Mouse (Mus musculus) MEL (cell line): ENCODE data around the gene Safb2. TPM values are rescaled to one million over a fixed set of nuclear protein-coding genes. Genes with fewer than 3 reads are reported as not detected.

Experiments
- DNase-seq: peaks from one replicate; pipeline ENCODE4 v3.0.0; 2011; ENCODE audit warnings: low read depth, low spot score
- H3K27ac ChIP-seq: 2 replicates; pipeline ENCODE4 v1.5.1; 2012; ENCODE audit warnings: low read depth, mild to moderate bottlenecking, control low read depth, low read length, moderate library complexity; ENCODE audit not compliant: control insufficient read depth
- H3K27me3 ChIP-seq, 2 experiments: fragments of 150-350 bp in 1 of 2; sonication (generic) in 1 of 2; 2 replicates each; pipeline ENCODE4 v1.6.1; 2012; ENCODE audit warnings: low read length in 2 of 2, mild to moderate bottlenecking in 2 of 2, improper control_type of control experiment in 1 of 2, moderate library complexity in 1 of 2; ENCODE audit not compliant: insufficient read depth in 2 of 2, control insufficient read depth in 1 of 2
- H3K36me3 ChIP-seq, 2 experiments: 2 replicates each; pipeline ENCODE4 v1.6.1; 2012 to 2014; ENCODE audit warnings: low read length in 2 of 2, improper control_type of control experiment in 1 of 2, inconsistent platforms in 1 of 2, mild to moderate bottlenecking in 1 of 2; ENCODE audit not compliant: insufficient read depth in 2 of 2, control insufficient read depth in 1 of 2
- H3K4me1 ChIP-seq, 2 experiments: fragments of 150-350 bp in 1 of 2; sonication (generic) in 1 of 2; 2 replicates each; pipeline ENCODE4 v1.6.1; 2012; ENCODE audit warnings: low read length in 2 of 2, improper control_type of control experiment in 1 of 2, mild to moderate bottlenecking in 1 of 2; ENCODE audit not compliant: insufficient read depth in 2 of 2, control insufficient read depth in 1 of 2
- H3K4me3 ChIP-seq, 2 experiments: fragments of 150-350 bp in 1 of 2; sonication (generic) in 1 of 2; 2 replicates each; pipeline ENCODE4 v1.5.1; 2012; ENCODE audit warnings: low read depth in 2 of 2, low read length in 2 of 2, mild to moderate bottlenecking in 2 of 2, moderate library complexity in 2 of 2, control low read depth in 1 of 2, improper control_type of control experiment in 1 of 2; ENCODE audit not compliant: control insufficient read depth in 1 of 2, insufficient read depth in 1 of 2
- H3K79me2 ChIP-seq: 2 replicates; pipeline ENCODE4 v1.6.1; 2012; ENCODE audit warnings: mild to moderate bottlenecking, low read length, moderate library complexity; ENCODE audit not compliant: control insufficient read depth, poor library complexity, insufficient read depth
- H3K9ac ChIP-seq: 2 replicates; pipeline ENCODE4 v1.6.1; 2012; ENCODE audit warnings: low read depth, mild to moderate bottlenecking, control low read depth, low read length, moderate library complexity; ENCODE audit not compliant: control insufficient read depth, poor library complexity, severe bottlenecking
- H3K9me3 ChIP-seq: fragments of 150-350 bp; sonication (generic); replicated peaks from 2 replicates; pipeline ENCODE4 v1.6.1; 2012; ENCODE audit warnings: mild to moderate bottlenecking, low read length, improper control_type of control experiment, moderate library complexity; ENCODE audit not compliant: insufficient read depth
- BHLHE40 ChIP-seq: IDR thresholded peaks from 2 replicates; pipeline ENCODE4 v1.6.1; 2012; ENCODE audit warnings: low read depth, mild to moderate bottlenecking, inconsistent platforms, low read length, improper control_type of control experiment, borderline replicate concordance
- CHD1 ChIP-seq: IDR thresholded peaks from 2 replicates; pipeline ENCODE4 v1.6.1; 2012; ENCODE audit warnings: low read depth, mild to moderate bottlenecking, inconsistent platforms, low read length, improper control_type of control experiment
- E2F4 ChIP-seq: IDR thresholded peaks from 2 replicates; pipeline ENCODE4 v1.6.1; 2011; ENCODE audit warnings: low read depth, low read length, improper control_type of control experiment, borderline replicate concordance
- ELF1 ChIP-seq: IDR thresholded peaks from 2 replicates; pipeline ENCODE4 v1.6.1; 2014; ENCODE audit warnings: low read depth, mild to moderate bottlenecking, inconsistent platforms, low read length, improper control_type of control experiment, moderate library complexity
- EP300 ChIP-seq, 2 experiments: IDR thresholded peaks; 2 replicates each; pipeline ENCODE4 v1.6.1; 2011; ENCODE audit warnings: improper control_type of control experiment in 2 of 2, low read length in 2 of 2, low read depth in 1 of 2, mild to moderate bottlenecking in 1 of 2
- GABPA ChIP-seq: IDR thresholded peaks from 2 replicates; pipeline ENCODE4 v1.6.1; 2012; ENCODE audit warnings: low read depth, mild to moderate bottlenecking, inconsistent platforms, low read length, improper control_type of control experiment, moderate library complexity
- JUND ChIP-seq: IDR thresholded peaks from 2 replicates; pipeline ENCODE4 v1.6.1; 2011; ENCODE audit warnings: low read depth, mild to moderate bottlenecking, improper control_type of control experiment, low read length
- KAT2A ChIP-seq: conservative IDR thresholded peaks from 2 replicates; pipeline ENCODE4 v1.6.1; 2012; ENCODE audit warnings: low read depth, low read length, improper control_type of control experiment, inconsistent platforms
- MAFK ChIP-seq: IDR thresholded peaks from 2 replicates; pipeline ENCODE4 v1.6.1; 2011; ENCODE audit warnings: low read depth, mild to moderate bottlenecking, low read length, improper control_type of control experiment, borderline replicate concordance
- MYB ChIP-seq: IDR thresholded peaks from 2 replicates; pipeline ENCODE4 v1.6.1; 2011; ENCODE audit warnings: mild to moderate bottlenecking, low read depth, low read length, improper control_type of control experiment
- MYC ChIP-seq: IDR thresholded peaks from 2 replicates; pipeline ENCODE4 v1.6.1; 2011; ENCODE audit warnings: low read depth, mild to moderate bottlenecking, low read length, improper control_type of control experiment, moderate library complexity
- NELFE ChIP-seq: IDR thresholded peaks from 2 replicates; pipeline ENCODE4 v1.6.1; 2011; ENCODE audit warnings: low read depth, low read length, improper control_type of control experiment
- NRF1 ChIP-seq: IDR thresholded peaks from 2 replicates; pipeline ENCODE4 v1.6.1; 2014; ENCODE audit warnings: low read depth, mild to moderate bottlenecking, inconsistent platforms, low read length, improper control_type of control experiment, moderate library complexity; ENCODE audit not compliant: poor library complexity, insufficient read depth, severe bottlenecking
- POLR2AphosphoS5 ChIP-seq: IDR thresholded peaks from 2 replicates; pipeline ENCODE4 v1.6.1; 2012; ENCODE audit warnings: low read depth, borderline replicate concordance, mild to moderate bottlenecking, inconsistent platforms, low read length, moderate library complexity, mixed read lengths
- RAD21 ChIP-seq: IDR thresholded peaks from 2 replicates; pipeline ENCODE4 v1.6.1; 2011; ENCODE audit warnings: mild to moderate bottlenecking, low read depth, low read length, improper control_type of control experiment
- SIN3A ChIP-seq: IDR thresholded peaks from 2 replicates; pipeline ENCODE4 v1.6.1; 2012; ENCODE audit warnings: low read length, improper control_type of control experiment, inconsistent platforms
- SMC3 ChIP-seq: IDR thresholded peaks from 2 replicates; pipeline ENCODE4 v1.6.1; 2011; ENCODE audit warnings: low read depth, low read length, improper control_type of control experiment
- TAL1 ChIP-seq: IDR thresholded peaks from 2 replicates; pipeline ENCODE4 v1.6.1; 2012; ENCODE audit warnings: mild to moderate bottlenecking, inconsistent platforms, low read length, moderate library complexity, mixed read lengths
- TCF12 ChIP-seq: IDR thresholded peaks from 2 replicates; pipeline ENCODE4 v1.6.1; 2014; ENCODE audit warnings: low read depth, mild to moderate bottlenecking, inconsistent platforms, low read length, improper control_type of control experiment, moderate library complexity
- UBTF ChIP-seq: IDR thresholded peaks from 2 replicates; pipeline ENCODE4 v1.6.1; 2012; ENCODE audit warnings: low read depth, mild to moderate bottlenecking, inconsistent platforms, low read length, improper control_type of control experiment, moderate library complexity, borderline replicate concordance; ENCODE audit not compliant: insufficient read depth
- USF1 ChIP-seq: IDR thresholded peaks from 2 replicates; pipeline ENCODE4 v1.6.1; 2014; ENCODE audit warnings: low read depth, mild to moderate bottlenecking, inconsistent platforms, low read length, improper control_type of control experiment, moderate library complexity
- USF2 ChIP-seq, 2 experiments: IDR thresholded peaks; 2 replicates each; pipeline ENCODE4 v1.6.1; 2011 to 2012; ENCODE audit warnings: improper control_type of control experiment in 2 of 2, low read length in 2 of 2, borderline replicate concordance in 1 of 2, inconsistent platforms in 1 of 2, low read depth in 1 of 2, mild to moderate bottlenecking in 1 of 2; ENCODE audit not compliant: insufficient read depth in 1 of 2
- ZKSCAN1 ChIP-seq: IDR thresholded peaks from 2 replicates; pipeline ENCODE4 v1.6.1; 2012; ENCODE audit warnings: low read depth, mild to moderate bottlenecking, inconsistent platforms, low read length, improper control_type of control experiment, moderate library complexity
- ZMIZ1 ChIP-seq: IDR thresholded peaks from 2 replicates; pipeline ENCODE4 v1.6.1; 2012; ENCODE audit warnings: low read depth, mild to moderate bottlenecking, inconsistent platforms, low read length, improper control_type of control experiment, moderate library complexity
- ZNF384 ChIP-seq: IDR thresholded peaks from 2 replicates; pipeline ENCODE4 v1.6.1; 2012; ENCODE audit warnings: low read depth, mild to moderate bottlenecking, inconsistent platforms, low read length, improper control_type of control experiment
- polyA plus RNA-seq, 2 experiments: library from polyadenylated mRNA; stranded (reverse) in 1 of 2; unstranded in 1 of 2; fragments of >175 nt in 1 of 2; fragments of >200 nt in 1 of 2; gene quantifications; 2 replicates each; pipeline versions ENCODE4 v1.2.1 to v1.2.4; 2012; ENCODE audit warnings: low replicate concordance in 2 of 2, low read depth in 1 of 2; ENCODE audit not compliant: insufficient read length in 2 of 2, insufficient read depth in 1 of 2, missing spikeins in 1 of 2
- total RNA-seq: library from RNA; depleted of rRNA; stranded (reverse); fragments of 300-350 nt; gene quantifications from 2 replicates; pipeline ENCODE4 v1.2.3, GENCODE M21; 2012

Gene Safb2
- total and polyA plus RNA-seq, 3 experiments: 61.6 to 741 (median 217) TPM

- Histone ChIP-seq H3K4me1 (no peaks in the 10 kb centered on the region), H3K27ac (no peak overlapping the region), H3K27me3 (no peaks in the 10 kb centered on the region), H3K9ac (no peak overlapping the region), H3K36me3 (no peaks in the 10 kb centered on the region), H3K79me2 (no peaks in the 10 kb centered on the region), H3K9me3 (no peaks in the 10 kb centered on the region), H3K4me3 (no peak overlapping the region)
- TF ChIP-seq SIN3A (no peak), ELF1 (no peak), SMC3 (no peak), UBTF (no peak), GABPA (no peak), NELFE (no peak), EP300 (IDR thresholded peaks at IDR 0.05; ENCODE audit: low read depth in 1 of 2, low read length in 2 of 2) (no peak), BHLHE40 (no peak), MYB (no peak), MYC (no peak), E2F4 (no peak)
- DNase-seq: no peak
Observed at GRCm38 (mm10) chr17:56551841-56552581, 32.4 kb downstream of the Safb2 start.

GRCm38 (mm10) chr17:56550784-56551475, 33.5 kb downstream of the Safb2 start:
- DNase-seq: no peak
- TF ChIP-seq KAT2A: no peak
- no peak for TF ChIP-seq GABPA
- TF ChIP-seq NRF1: no peak
- TF ChIP-seq TCF12: no peak
- no peak for TF ChIP-seq E2F4
- no peak for TF ChIP-seq ZMIZ1
- no peak for TF ChIP-seq UBTF
- no peak for TF ChIP-seq USF2 (IDR thresholded peaks at IDR 0.05; ENCODE audit: borderline replicate concordance in 1 of 2, insufficient read depth in 1 of 2, low read depth in 1 of 2, low read length in 2 of 2)
- TF ChIP-seq USF1: no peak
- no peak for TF ChIP-seq MAFK
- TF ChIP-seq TAL1: no peak
- no peak for TF ChIP-seq JUND
- TF ChIP-seq ZKSCAN1: no peak
- TF ChIP-seq POLR2AphosphoS5: no peak
- no peak for TF ChIP-seq CHD1
- TF ChIP-seq RAD21: no peak
- no peak for TF ChIP-seq ZNF384
- TF ChIP-seq, all 39 proteins: peak for 0

More at GRCm38 (mm10) chr17:56550784-56551475, 33.5 kb downstream of the Safb2 start:
- Histone ChIP-seq H3K4me3 (no peak overlapping the region), H3K79me2 (no peaks in the 10 kb centered on the region), H3K9me3 (no peaks in the 10 kb centered on the region), H3K4me1 (no peaks in the 10 kb centered on the region), H3K27me3 (no peaks in the 10 kb centered on the region), H3K27ac (no peak overlapping the region), H3K9ac (no peak overlapping the region), H3K36me3 (no peaks in the 10 kb centered on the region)
